Mouse (Mus musculus): ENCODE measurements at regions not wholly inside any gene's neighbourhood (a gene's known extent, or its start where the extent isn't known, plus 50 kb on each side); places are given as distances from the start of the nearest gene placed in this dataset.
"Not testable (repeated sequence)": the region's sequence is repeated elsewhere in the genome, so short reads cannot be mapped to it uniquely, and the experiment has no call there.

- H3K36me3 ChIP-seq: 0 out of 2 replicates have a peak, but pooled peaks cover 5% of the 10 kb centered on the region
- no peak overlapping the region for H3K4me3 ChIP-seq (replicated peaks)
- no peaks in the 10 kb centered on the region for H3K9me3 ChIP-seq (replicated peaks)
- 80% methylated on average over 5 of the region's 5 CpGs for WGBS
- no peaks in the 10 kb centered on the region for H3K4me1 ChIP-seq
- H3K4me2 ChIP-seq (replicated peaks): no peak overlapping the region
- H3K27ac ChIP-seq (replicated peaks): no peak overlapping the region
- no peak overlapping the region for H3K9ac ChIP-seq
- no peaks in the 10 kb centered on the region for H3K27me3 ChIP-seq
- no peak for ATAC-seq (ENCODE audit: insufficient number of reproducible peaks, low FRiP score, low TSS enrichment, low read depth)
Measured at GRCm38 (mm10) chr13:107784971-107785370, 259.3 kb upstream of the Smim15 start.

DNA sequence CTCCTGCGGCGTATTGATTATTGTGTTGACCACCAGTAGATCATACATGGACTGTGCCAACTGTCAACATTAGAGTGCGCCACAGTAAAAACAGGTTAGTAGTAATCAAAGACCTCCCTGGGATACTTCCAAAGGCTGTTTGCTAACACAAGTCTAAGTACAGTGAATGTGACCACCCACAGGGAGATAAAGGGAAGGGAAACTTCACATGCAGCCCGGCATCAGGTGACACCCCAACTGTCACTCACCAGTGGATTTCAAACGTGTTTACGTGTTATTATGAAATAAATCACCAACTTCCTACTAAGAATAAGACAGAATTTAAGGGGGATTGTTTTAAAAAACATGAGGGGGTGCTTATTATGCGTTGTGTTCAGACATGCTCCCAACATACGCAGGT, 262.5 kb upstream of the Smim15 start:
- no peak overlapping the region for H3K4me2 ChIP-seq (replicated peaks)
- ATAC-seq (ENCODE audit: insufficient number of reproducible peaks, low FRiP score, low TSS enrichment, low read depth): no peak
- H3K27ac ChIP-seq (replicated peaks): no peak overlapping the region
- no peak overlapping the region for H3K4me3 ChIP-seq (replicated peaks)
- H3K36me3 ChIP-seq: no peaks in the 10 kb centered on the region
- WGBS: 90% methylated on average over 8 of the region's 8 CpGs
- no peak overlapping the region for H3K9ac ChIP-seq
- no peaks in the 10 kb centered on the region for H3K27me3 ChIP-seq
- H3K9me3 ChIP-seq (replicated peaks): no peaks in the 10 kb centered on the region
- no peaks in the 10 kb centered on the region for H3K4me1 ChIP-seq

GRCm38 (mm10) chr13:107781221-107781620, 263.0 kb upstream of the Smim15 start:
- Histone ChIP-seq H3K9ac (no peak overlapping the region), H3K9me3 (replicated peaks) (no peaks in the 10 kb centered on the region), H3K4me3 (replicated peaks) (no peak overlapping the region), H3K27me3 (no peaks in the 10 kb centered on the region), H3K4me2 (replicated peaks) (no peak overlapping the region), H3K36me3 (no peaks in the 10 kb centered on the region), H3K27ac (replicated peaks) (no peak overlapping the region), H3K4me1 (no peaks in the 10 kb centered on the region)
- ATAC-seq (ENCODE audit: insufficient number of reproducible peaks, low FRiP score, low TSS enrichment, low read depth): no peak
- 94% methylated on average over 2 of the region's 2 CpGs for WGBS

- Histone ChIP-seq H3K27ac (replicated peaks) (no peak overlapping the region), H3K9ac (no peak overlapping the region), H3K4me2 (replicated peaks) (no peak overlapping the region), H3K9me3 (replicated peaks) (no peaks in the 10 kb centered on the region), H3K4me1 (no peaks in the 10 kb centered on the region), H3K36me3 (no peaks in the 10 kb centered on the region), H3K27me3 (no peaks in the 10 kb centered on the region), H3K4me3 (replicated peaks) (no peak overlapping the region)
- WGBS: 92% methylated on average over 4 of the region's 4 CpGs
- ATAC-seq (ENCODE audit: insufficient number of reproducible peaks, low FRiP score, low TSS enrichment, low read depth): no peak
Measured at GRCm38 (mm10) chr13:107779591-107779990, 264.7 kb upstream of the Smim15 start.

- not testable (repeated sequence) for H3K9me3 ChIP-seq (replicated peaks); H3K27me3 ChIP-seq; ATAC-seq (ENCODE audit: insufficient number of reproducible peaks, low FRiP score, low TSS enrichment, low read depth); H3K36me3 ChIP-seq; H3K4me1 ChIP-seq; H3K9ac ChIP-seq; H3K27ac ChIP-seq (replicated peaks); H3K4me2 ChIP-seq (replicated peaks); H3K4me3 ChIP-seq (replicated peaks)
- 96% methylated on average over 19 of the region's 19 CpGs for WGBS
Measured at GRCm38 (mm10) chr13:107774499-107774898, 269.7 kb upstream of the Smim15 start.

GRCm38 (mm10) chr13:107767262-107767624, 277.0 kb upstream of the Smim15 start:
- no peaks in the 10 kb centered on the region for H3K27me3 ChIP-seq
- no peak overlapping the region for H3K4me3 ChIP-seq (replicated peaks)
- WGBS: 22% methylated on average over 2 of the region's 2 CpGs
- no peak overlapping the region for H3K4me2 ChIP-seq (replicated peaks)
- H3K9me3 ChIP-seq (replicated peaks): no peaks in the 10 kb centered on the region
- no peak overlapping the region for H3K27ac ChIP-seq (replicated peaks)
- peaks cover 9% of the 10 kb centered on the region for H3K36me3 ChIP-seq
- no peaks in the 10 kb centered on the region for H3K4me1 ChIP-seq
- no peak overlapping the region for H3K9ac ChIP-seq
- no peak for ATAC-seq (ENCODE audit: insufficient number of reproducible peaks, low FRiP score, low TSS enrichment, low read depth)

GRCm38 (mm10) chr13:107766397-107767261, 277.6 kb upstream of the Smim15 start:
- Histone ChIP-seq H3K9ac (no peak overlapping the region), H3K27ac (replicated peaks) (no peak overlapping the region), H3K36me3 (peaks cover 9% of the 10 kb centered on the region), H3K9me3 (replicated peaks) (no peaks in the 10 kb centered on the region), H3K4me3 (replicated peaks) (no peak overlapping the region), H3K27me3 (no peaks in the 10 kb centered on the region), H3K4me1 (no peaks in the 10 kb centered on the region), H3K4me2 (replicated peaks) (no peak overlapping the region)
- 63% methylated on average over 13 of the region's 13 CpGs for WGBS
- no peak for ATAC-seq (ENCODE audit: insufficient number of reproducible peaks, low FRiP score, low TSS enrichment, low read depth)

DNA sequence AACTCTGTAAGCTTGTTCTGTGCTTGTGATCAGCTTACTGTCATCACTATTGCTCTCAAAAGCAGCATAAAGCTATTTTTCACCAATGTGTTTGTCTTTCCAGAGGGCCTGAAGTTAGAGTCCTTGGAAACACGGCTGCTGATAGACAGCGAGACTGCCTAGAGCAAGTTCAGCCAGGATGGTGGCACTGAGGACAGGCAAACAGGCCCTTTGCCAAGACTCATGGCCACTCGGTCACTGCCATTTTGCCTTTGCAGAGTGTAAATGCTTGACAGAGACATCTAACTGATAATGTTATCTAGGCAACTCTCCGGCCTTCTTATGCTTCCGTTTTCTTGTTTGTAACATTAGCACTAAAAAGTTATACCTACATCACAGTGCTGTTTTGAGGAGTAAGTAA, 280.3 kb upstream of the Smim15 start:
- H3K9me3 ChIP-seq (replicated peaks): no peaks in the 10 kb centered on the region
- H3K27me3 ChIP-seq: no peaks in the 10 kb centered on the region
- H3K4me3 ChIP-seq (replicated peaks): no peak overlapping the region
- no peak overlapping the region for H3K27ac ChIP-seq (replicated peaks)
- no peak for ATAC-seq (ENCODE audit: insufficient number of reproducible peaks, low FRiP score, low TSS enrichment, low read depth)
- peaks cover 4% of the 10 kb centered on the region; the same call in 1 of the 2 replicates for H3K36me3 ChIP-seq
- no peak overlapping the region for H3K4me2 ChIP-seq (replicated peaks)
- WGBS: 92% methylated on average over 5 of the region's 5 CpGs
- H3K9ac ChIP-seq: no peak overlapping the region
- no peaks in the 10 kb centered on the region for H3K4me1 ChIP-seq

GRCm38 (mm10) chr13:107760511-107760910, 283.7 kb upstream of the Smim15 start:
- Histone ChIP-seq H3K4me2 (replicated peaks) (no peak overlapping the region), H3K4me3 (replicated peaks) (no peak overlapping the region), H3K36me3 (0 out of 2 replicates have a peak, but pooled peaks cover 1% of the 10 kb centered on the region), H3K4me1 (no peaks in the 10 kb centered on the region), H3K9me3 (replicated peaks) (no peaks in the 10 kb centered on the region), H3K27me3 (no peaks in the 10 kb centered on the region), H3K9ac (no peak overlapping the region), H3K27ac (replicated peaks) (no peak overlapping the region)
- 57% methylated on average over 8 of the region's 8 CpGs for WGBS
- no peak for ATAC-seq (ENCODE audit: insufficient number of reproducible peaks, low FRiP score, low TSS enrichment, low read depth)

- Histone ChIP-seq H3K9ac (no peak overlapping the region), H3K4me1 (no peaks in the 10 kb centered on the region), H3K4me3 (replicated peaks) (no peak overlapping the region), H3K9me3 (replicated peaks) (no peaks in the 10 kb centered on the region), H3K27ac (replicated peaks) (no peak overlapping the region), H3K36me3 (0 out of 2 replicates have a peak, but pooled peaks cover 5% of the 10 kb centered on the region), H3K4me2 (replicated peaks) (no peak overlapping the region), H3K27me3 (no peaks in the 10 kb centered on the region)
- WGBS: 82% methylated on average over 13 of the region's 13 CpGs
- ATAC-seq (ENCODE audit: insufficient number of reproducible peaks, low FRiP score, low TSS enrichment, low read depth): no peak
Measured at GRCm38 (mm10) chr13:107758327-107759095, 285.7 kb upstream of the Smim15 start.

DNA sequence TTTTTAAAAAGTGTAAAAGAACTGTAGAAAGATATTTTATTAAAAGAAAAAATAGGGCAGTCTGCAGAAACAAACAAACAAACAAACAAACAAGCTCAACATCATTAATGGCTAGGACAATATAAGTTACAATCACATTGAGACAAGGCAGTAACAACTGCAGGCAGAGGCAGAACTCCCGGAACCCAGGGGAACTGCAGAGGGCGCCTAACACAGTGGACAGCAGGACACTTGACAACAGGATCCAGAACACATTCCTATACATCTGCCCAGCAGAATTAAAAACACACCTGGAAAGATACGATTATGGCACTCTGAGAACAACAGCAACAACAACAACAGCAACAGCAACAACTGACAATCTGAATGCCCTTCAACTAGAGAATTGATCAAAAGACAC, 291.5 kb upstream of the Smim15 start:
- H3K4me1 ChIP-seq: no peaks in the 10 kb centered on the region
- H3K9ac ChIP-seq: no peak overlapping the region
- 0 out of 2 replicates have a peak, but pooled peaks cover 5% of the 10 kb centered on the region for H3K36me3 ChIP-seq
- no peak overlapping the region for H3K4me3 ChIP-seq (replicated peaks)
- H3K4me2 ChIP-seq (replicated peaks): no peak overlapping the region
- 72% methylated on average over 3 of the region's 3 CpGs for WGBS
- no peaks in the 10 kb centered on the region for H3K27me3 ChIP-seq
- H3K27ac ChIP-seq (replicated peaks): no peak overlapping the region
- no peaks in the 10 kb centered on the region for H3K9me3 ChIP-seq (replicated peaks)
- no peak for ATAC-seq (ENCODE audit: insufficient number of reproducible peaks, low FRiP score, low TSS enrichment, low read depth)
